Mouse (Mus musculus) hindbrain, embryonic 13.5 days (tissue): ENCODE measurements around the gene Fto. TPM values are rescaled to one million over a fixed set of nuclear protein-coding genes. Genes with fewer than 3 reads are reported as not detected.
A peak's percentile ranks its signal among the peaks of the same experiment; 100 is the strongest.

Source experiments
- ATAC-seq: fragments of 200-750 bp; cut with Nextera tagmentation; 2 replicates; pipeline ENCODE4 v1.8.0; 2017; ENCODE audit warnings: moderate TSS enrichment; ENCODE audit not compliant: low FRiP score
- H3K27ac ChIP-seq: fragments of 300-500 bp; sonication (generic); 2 replicates; pipeline ENCODE4 v1.5.1; 2015; ENCODE audit warnings: inconsistent platforms, mild to moderate bottlenecking, moderate library complexity
- H3K27me3 ChIP-seq: fragments of 300-500 bp; sonication (generic); 2 replicates; pipeline ENCODE4 v1.6.1; 2015; ENCODE audit warnings: mild to moderate bottlenecking, inconsistent platforms
- H3K36me3 ChIP-seq: fragments of 300-500 bp; sonication (generic); 2 replicates; pipeline ENCODE4 v1.6.1; 2015; ENCODE audit warnings: mild to moderate bottlenecking, inconsistent platforms
- H3K4me1 ChIP-seq: fragments of 300-500 bp; sonication (generic); replicated peaks from 2 replicates; pipeline ENCODE4 v1.6.1; 2015; ENCODE audit warnings: inconsistent platforms
- H3K4me2 ChIP-seq: fragments of 300-500 bp; sonication (generic); 2 replicates; pipeline ENCODE4 v1.6.1; 2015; ENCODE audit warnings: inconsistent platforms, mild to moderate bottlenecking, moderate library complexity
- H3K4me3 ChIP-seq: fragments of 300-500 bp; sonication (generic); 2 replicates; pipeline ENCODE4 v1.5.1; 2015; ENCODE audit warnings: mild to moderate bottlenecking, inconsistent platforms
- H3K9ac ChIP-seq: fragments of 300-500 bp; sonication (generic); 2 replicates; pipeline ENCODE4 v1.6.1; 2015; ENCODE audit warnings: mild to moderate bottlenecking, inconsistent platforms
- H3K9me3 ChIP-seq: fragments of 300-500 bp; sonication (generic); 2 replicates; pipeline ENCODE4 v1.6.1; 2016; ENCODE audit warnings: inconsistent platforms
- WGBS: fragments of 180-500 bp; shearing (Covaris S2); methylation state at CpG from one replicate; pipeline ENCODE4 v1.1.7; 2015; 5-methylcytosine and 5-hydroxymethylcytosine counted together
- polyA plus RNA-seq: library from polyadenylated mRNA; unstranded; fragments of >200 nt; fragmentation: Nextera tagmentation; extraction: Ambion mirVana; gene quantifications from 2 replicates; pipeline ENCODE4 v1.2.1, GENCODE M21; 2015

The Fto gene
- polyA plus RNA-seq, 1 experiment from 2014 or later: 126 TPM

DNA sequence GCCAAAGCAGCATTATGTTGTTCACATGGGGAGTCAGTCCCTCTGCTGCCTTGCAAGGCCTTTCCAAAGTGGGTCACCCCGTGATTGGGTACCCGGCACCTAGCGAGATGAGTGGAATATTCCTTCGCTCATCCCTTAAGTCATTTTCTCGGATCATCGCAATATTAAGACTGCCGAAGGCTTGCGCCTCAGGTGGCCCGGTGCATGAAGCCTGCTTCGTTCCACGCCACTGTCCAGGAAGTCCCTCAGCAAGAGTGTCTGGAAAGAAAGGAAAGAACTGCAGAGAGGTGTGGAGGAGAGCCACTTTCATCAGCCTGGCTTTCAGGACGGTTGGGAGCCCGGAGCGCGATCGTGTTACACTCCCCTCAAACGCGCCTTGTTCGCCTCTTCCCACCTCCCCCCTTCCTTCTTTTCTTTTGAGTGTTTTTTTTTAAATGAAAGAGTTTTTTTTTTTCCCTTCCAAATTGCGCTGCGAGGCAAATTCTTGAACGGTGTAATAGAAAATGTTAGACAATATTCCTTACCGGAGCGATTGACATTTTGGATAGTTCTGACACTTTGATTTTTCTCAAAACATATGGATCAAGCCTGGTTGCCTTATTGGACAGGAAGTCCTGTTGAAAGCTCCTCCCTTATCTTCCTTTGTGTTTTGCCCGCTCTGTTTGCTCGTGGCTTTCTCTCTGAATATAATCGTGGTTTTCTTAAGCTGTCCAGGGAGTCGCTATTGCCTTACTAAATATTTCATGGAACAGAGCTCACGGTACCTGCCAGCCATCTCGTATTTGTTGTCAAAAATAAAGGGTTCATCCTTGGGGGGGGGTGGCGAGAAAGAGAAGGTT lies 399.6 kb downstream of the Fto start:
- 4% methylated on average over 31 of the region's 31 CpGs for WGBS
- Histone ChIP-seq H3K4me3 (peak overlapping the region; percentile 30), H3K9ac (peak overlapping the region; percentile 66), H3K27me3 (peaks cover 17% of the 10 kb centered on the region), H3K9me3 (no peaks in the 10 kb centered on the region), H3K4me2 (peak overlapping the region; percentile 58), H3K27ac (peak overlapping the region; percentile 48), H3K4me1 (peaks cover 74% of the 10 kb centered on the region), H3K36me3 (no peaks in the 10 kb centered on the region)
- ATAC-seq: peak; percentile 38; the same call in 1 of the 2 replicates

DNA sequence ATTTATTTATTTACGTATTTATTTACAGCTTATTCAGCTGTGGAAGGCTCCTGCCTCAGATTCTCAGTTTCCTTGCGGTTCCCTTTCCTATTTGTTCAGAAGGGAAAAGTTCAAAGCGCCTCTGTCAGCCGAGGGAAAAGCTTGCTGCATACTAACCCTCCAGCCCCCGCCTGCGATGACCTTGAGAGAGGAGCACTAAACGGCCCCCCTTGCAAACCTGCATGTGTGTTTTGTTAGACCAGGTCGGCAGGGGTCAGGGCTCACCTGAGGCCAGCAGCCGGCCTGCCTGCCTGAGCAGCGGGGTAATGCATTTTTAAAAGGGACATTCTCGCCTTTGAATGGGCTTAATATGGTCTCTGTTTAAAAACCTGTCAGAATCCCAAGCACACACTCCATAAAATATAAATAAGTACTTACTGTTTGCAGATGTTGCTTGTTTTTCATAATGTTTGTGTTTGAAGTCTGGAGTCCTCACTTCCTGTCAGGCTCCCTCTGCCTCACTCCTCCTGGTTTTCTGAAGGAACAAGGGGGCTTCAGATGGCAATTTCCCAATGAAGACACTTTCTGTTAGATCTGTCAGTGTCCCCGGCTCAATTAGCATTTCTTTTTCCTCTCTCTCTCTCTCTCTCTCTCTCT lies 400.5 kb downstream of the Fto start:
- Histone ChIP-seq H3K4me3 (peak overlapping the region; percentile 30), H3K27me3 (peaks cover 17% of the 10 kb centered on the region), H3K9ac (peak overlapping the region; percentile 66), H3K4me2 (peak overlapping the region; percentile 58), H3K9me3 (no peaks in the 10 kb centered on the region), H3K27ac (peak overlapping the region; percentile 40; the same call in 1 of the 2 replicates), H3K36me3 (no peaks in the 10 kb centered on the region), H3K4me1 (peaks cover 69% of the 10 kb centered on the region)
- 10% methylated on average over 12 of the region's 12 CpGs for WGBS
- no peak for ATAC-seq

DNA sequence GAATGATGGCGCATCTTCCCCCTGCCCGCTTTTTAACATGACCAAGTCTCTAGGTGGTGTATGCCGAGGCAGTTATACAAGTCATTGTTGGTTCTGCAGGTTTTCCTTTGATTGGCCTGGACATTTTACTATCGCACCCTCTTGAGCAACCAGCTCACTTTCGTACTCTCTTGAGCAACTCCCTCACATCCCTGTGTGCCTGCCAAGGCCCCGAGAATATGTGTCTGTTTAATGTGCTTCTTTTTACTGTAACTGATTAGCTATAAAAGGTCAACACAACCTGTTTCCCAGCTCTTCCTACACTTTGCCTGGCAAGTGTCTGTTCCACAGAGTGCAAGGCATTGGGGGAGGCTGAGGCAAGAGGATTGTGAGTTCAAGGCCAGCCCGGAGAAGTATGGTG lies 401.4 kb downstream of the Fto start:
- no peak overlapping the region for H3K4me2 ChIP-seq
- H3K9me3 ChIP-seq: no peaks in the 10 kb centered on the region
- H3K27me3 ChIP-seq: peaks cover 17% of the 10 kb centered on the region
- ATAC-seq: no peak
- no peaks in the 10 kb centered on the region for H3K36me3 ChIP-seq
- WGBS: 88% methylated on average over 7 of the region's 7 CpGs
- peaks cover 60% of the 10 kb centered on the region for H3K4me1 ChIP-seq
- H3K9ac ChIP-seq: no peak overlapping the region
- no peak overlapping the region for H3K27ac ChIP-seq
- H3K4me3 ChIP-seq: no peak overlapping the region

DNA sequence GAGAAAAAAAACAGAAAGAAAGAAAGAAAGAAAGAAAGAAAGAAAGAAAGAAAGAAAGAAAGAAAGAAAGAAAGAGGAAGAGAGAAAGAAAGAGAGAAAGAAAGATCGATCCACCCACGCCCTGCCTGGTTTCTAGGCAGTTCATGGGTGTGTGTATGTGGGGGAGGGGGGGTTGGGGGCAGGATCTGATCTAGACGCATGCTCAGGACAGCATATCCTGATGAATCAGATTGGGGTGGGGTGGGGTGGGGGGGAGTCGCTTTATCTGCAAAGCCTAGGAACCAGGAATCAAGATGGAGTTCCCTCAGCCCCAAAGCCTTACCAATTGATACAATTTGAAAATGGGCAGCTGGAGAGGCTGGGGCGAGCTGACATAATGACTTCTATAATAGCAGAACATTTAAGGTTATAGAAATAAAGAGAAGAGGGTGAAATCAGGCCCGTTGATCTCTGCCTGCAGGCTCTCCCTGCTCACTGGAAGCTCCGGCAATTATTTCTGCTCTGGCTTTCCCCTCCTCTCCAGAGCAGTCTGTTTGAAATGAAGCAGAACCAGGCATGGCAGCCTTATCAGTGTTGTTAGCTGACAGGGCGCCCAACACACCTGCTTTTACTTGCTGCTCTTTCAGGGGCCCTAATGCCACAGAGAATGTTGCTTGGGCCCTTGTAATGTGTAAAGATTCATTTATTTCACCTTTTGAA lies 402.2 kb downstream of the Fto start:
- no peaks in the 10 kb centered on the region for H3K36me3 ChIP-seq
- 40% methylated on average over 8 of the region's 8 CpGs for WGBS
- H3K27me3 ChIP-seq: peaks cover 17% of the 10 kb centered on the region
- no peak overlapping the region for H3K4me3 ChIP-seq
- H3K4me2 ChIP-seq: peak overlapping the region; percentile 8; the same call in 1 of the 2 replicates
- 0 out of 2 replicates have a peak, but pooled peaks have one; percentile 57 for ATAC-seq
- peak overlapping the region; percentile 30 for H3K27ac ChIP-seq
- H3K4me1 ChIP-seq: peaks cover 52% of the 10 kb centered on the region
- H3K9ac ChIP-seq: no peak overlapping the region
- H3K9me3 ChIP-seq: no peaks in the 10 kb centered on the region

Other genes with a start within 250 kb of the Fto start
- gene Rbl2, start 243.5 kb upstream of the Fto start, polyA plus RNA-seq: 19.4 and 20.1 TPM in 2 replicates
- gene Aktip, start 113.5 kb upstream of the Fto start, polyA plus RNA-seq: 118 and 125 TPM in 2 replicates
- gene Rpgrip1l, start 263 bp upstream of the Fto start, polyA plus RNA-seq: 10.3 and 10.6 TPM in 2 replicates